22 mouse cellular contexts compared by ENCODE assay signal in the genomic region with DNA sequence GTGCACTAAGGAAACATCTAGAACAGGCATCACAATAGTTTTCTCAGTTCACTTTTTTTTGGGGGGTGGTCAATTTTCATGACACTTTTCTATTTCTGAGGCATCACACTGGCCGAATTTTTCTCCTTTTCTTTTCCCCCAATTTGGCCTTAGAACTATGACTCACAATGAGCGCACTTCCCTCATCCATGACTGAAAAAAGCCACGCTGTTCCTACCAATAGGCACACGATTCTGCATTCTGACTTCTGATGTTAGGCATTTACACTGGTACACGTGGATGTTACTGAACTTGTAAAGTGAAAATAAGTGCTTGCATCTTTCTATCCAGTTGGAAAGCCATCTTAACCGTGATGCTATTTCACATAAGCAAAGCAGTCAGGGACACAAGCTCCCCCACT.
DNase-seq lines count a peak whose midpoint lies in the region; ATAC-seq and TF ChIP-seq lines count a peak whose summit lies in the region.
"Had no signal": no experiment of that assay in that cellular context is flagged by ENCODE, and none has a peak within 500 bp of the region (broad histone marks: within the 10 kb centered on the region; RNA-seq: fewer than 3 reads in every experiment).

No protein-coding gene starts in this region.

- no peak for ATAC-seq in heart, embryonic 11.5 days (replicated peaks; ENCODE audit: insufficient number of reproducible peaks, low FRiP score, low TSS enrichment)
- ATAC-seq: forebrain, embryonic 13.5 days; forebrain, embryonic 16.5 days; intestine, postnatal 0 days had no signal

- no peak overlapping the region for H3K4me3 ChIP-seq in heart, embryonic 11.5 days (ENCODE audit: low read depth, low read length)
- H3K4me3 ChIP-seq in myocyte = no peak overlapping the region
- H3K4me3 ChIP-seq: forebrain, embryonic 10.5 days; forebrain, embryonic 13.5 days; gastrocnemius, adult 2 months; heart, adult 2 months; heart, embryonic 10.5 days; hindbrain, embryonic 12.5 days; hindbrain, embryonic 15.5 days had no signal

- no peaks in the 10 kb centered on the region for H3K36me3 ChIP-seq in heart, embryonic 11.5 days (ENCODE audit: control insufficient read depth, insufficient read depth, low read length)
- H3K36me3 ChIP-seq in myocyte (ENCODE audit: control insufficient read depth, insufficient read depth) = no peaks in the 10 kb centered on the region
- H3K36me3 ChIP-seq: forebrain, embryonic 10.5 days; heart, embryonic 10.5 days; hindbrain, embryonic 12.5 days; hindbrain, embryonic 15.5 days had no signal

- H3K9ac ChIP-seq in heart, embryonic 11.5 days (ENCODE audit: low read depth, low read length) = no peak overlapping the region
- H3K9ac ChIP-seq: forebrain, embryonic 13.5 days; hindbrain, embryonic 12.5 days; hindbrain, embryonic 15.5 days had no signal

- no peak overlapping the region for H3ac ChIP-seq in myocyte (ENCODE audit: control insufficient read depth, insufficient read length)

- 88% methylated on average over 6 of the region's 6 CpGs for WGBS in heart, embryonic 11.5 days (ENCODE audit: insufficient replicate concordance)

- DNase-seq in heart, adult 11 months = peak; percentile 35
- peak; percentile 49 for DNase-seq in 416B (ENCODE audit: low read depth)
- no peak for DNase-seq in heart, adult 18-20 months
- DNase-seq in cerebellum, postnatal 25 days = no peak
- DNase-seq: adrenal gland, adult 8-10 months; cerebellum, adult 11 months; cerebellum, adult 2 months; cerebellum, adult 9-11 months; gastrocnemius, adult 2 months; gastrocnemius, postnatal 14 days; heart, adult 2 months; kidney, adult 2 months had no signal

- no peak overlapping the region for H3K4me2 ChIP-seq in heart, embryonic 11.5 days
- H3K4me2 ChIP-seq in myocyte (ENCODE audit: low read depth) = peak overlapping the region; percentile 31
- H3K4me2 ChIP-seq: forebrain, embryonic 13.5 days; hindbrain, embryonic 12.5 days; hindbrain, embryonic 15.5 days had no signal

- no peaks in the 10 kb centered on the region for H3K27me3 ChIP-seq in heart, embryonic 11.5 days (ENCODE audit: control insufficient read depth, insufficient read depth, low read length)
- H3K27me3 ChIP-seq in myocyte (ENCODE audit: control insufficient read depth, insufficient read depth, insufficient read length) = no peaks in the 10 kb centered on the region
- H3K27me3 ChIP-seq: forebrain, embryonic 13.5 days; hindbrain, embryonic 12.5 days; hindbrain, embryonic 15.5 days; Patski had no signal

- H3K4me1 ChIP-seq in heart, embryonic 11.5 days (ENCODE audit: control insufficient read depth, insufficient read depth, low read length) = peaks cover 16% of the 10 kb centered on the region
- H3K4me1 ChIP-seq: hindbrain, embryonic 15.5 days had no signal

- no peak overlapping the region for H3K27ac ChIP-seq in heart, embryonic 11.5 days (ENCODE audit: low read depth, low read length)
- H3K27ac ChIP-seq: forebrain, embryonic 10.5 days; forebrain, embryonic 13.5 days; gastrocnemius, adult 2 months; heart, adult 2 months; heart, embryonic 10.5 days; hindbrain, embryonic 12.5 days; hindbrain, embryonic 15.5 days had no signal

- H3K9me3 ChIP-seq in heart, embryonic 11.5 days (replicated peaks; ENCODE audit: control insufficient read depth, low read length) = no peaks in the 10 kb centered on the region
- H3K9me3 ChIP-seq: forebrain, embryonic 10.5 days; forebrain, embryonic 13.5 days; heart, embryonic 10.5 days; hindbrain, embryonic 12.5 days; hindbrain, embryonic 15.5 days had no signal

- no peaks in the 10 kb centered on the region for H3K79me2 ChIP-seq in myocyte (ENCODE audit: control insufficient read depth, insufficient read depth)

- TF ChIP-seq POLR2A in myocyte (IDR thresholded peaks at IDR 0.05; ENCODE audit: insufficient read length, low read depth) = no peak

TF ChIP-seq in myocyte, 11 proteins besides CTCF, POLR2A, EP300 and RAD21:
- no peak for TF ChIP-seq TCF3 (IDR thresholded peaks at IDR 0.05; ENCODE audit: insufficient read length, low read depth)
- TF ChIP-seq MAX (IDR thresholded peaks at IDR 0.05; ENCODE audit: low read depth) = no peak
- TF ChIP-seq POLR2AphosphoS2 (IDR thresholded peaks at IDR 0.05; ENCODE audit: insufficient read length, low read depth) = no peak
- TF ChIP-seq TCF12 (IDR thresholded peaks at IDR 0.05; ENCODE audit: insufficient read depth, poor library complexity, severe bottlenecking) = no peak
- TF ChIP-seq MYOD1 (IDR thresholded peaks at IDR 0.05; ENCODE audit: control insufficient read depth in 1 of 3, insufficient read length in 2 of 3, low read depth in 2 of 3) = no peak
- no peak for TF ChIP-seq USF1 (IDR thresholded peaks at IDR 0.05; ENCODE audit: low read depth)
- TF ChIP-seq MYOG (IDR thresholded peaks at IDR 0.05; ENCODE audit: control insufficient read depth in 1 of 3, insufficient read depth in 1 of 3, insufficient read length in 2 of 3, low read depth in 2 of 3) = no peak
- TF ChIP-seq CEBPB (IDR thresholded peaks at IDR 0.05; ENCODE audit: insufficient read depth, poor library complexity, severe bottlenecking) = no peak
- TF ChIP-seq SRF (IDR thresholded peaks at IDR 0.05; ENCODE audit: control insufficient read depth, insufficient read length, low read depth) = no peak
- TF ChIP-seq REST (IDR thresholded peaks at IDR 0.05; ENCODE audit: insufficient read depth, insufficient read length) = no peak
- TF ChIP-seq E2F4 (IDR thresholded peaks at IDR 0.05; ENCODE audit: insufficient read depth) = no peak
TF ChIP-seq in myocyte: peak in this region for 0.

Comparison
In these comparisons a context has a peak if more than half of its experiments do, and no peak if none do; other contexts are left out.
1. DNase-seq: peak in heart, adult 11 months (single experiment) and 416B (single experiment); none in heart, adult 18-20 months (0 of 2) and cerebellum, postnatal 25 days (0 of 2).